Comparison of ENCODE assay signal across 8 mouse cellular contexts in the genomic region with DNA sequence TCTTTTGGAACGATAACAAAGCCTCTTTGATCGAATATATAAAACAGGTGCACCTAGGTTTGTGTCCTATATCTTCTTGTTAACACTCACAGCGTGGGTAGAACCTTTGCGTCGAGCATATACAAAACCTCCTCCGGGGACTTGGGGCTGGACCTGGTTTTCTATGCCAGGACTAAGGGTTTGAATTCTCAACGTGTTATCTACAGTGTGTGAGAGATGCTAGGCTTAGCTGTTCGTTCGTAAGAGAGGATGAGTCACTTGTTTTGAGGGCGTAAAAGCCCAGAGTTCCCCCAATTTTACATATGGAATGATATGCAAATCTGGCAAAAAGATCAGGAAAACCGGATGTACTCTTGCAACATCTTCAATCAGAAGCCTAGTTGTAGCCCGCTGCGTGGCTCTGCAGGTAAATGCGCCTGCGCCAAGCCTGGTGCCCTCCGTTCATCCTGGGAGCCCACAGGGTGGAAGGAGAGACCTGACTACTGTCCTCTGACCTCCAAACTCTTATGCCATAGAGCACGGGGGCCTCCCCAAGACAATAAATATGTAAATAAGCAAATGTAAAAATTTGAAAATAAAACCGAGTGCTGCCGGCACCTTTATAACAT. TPM values are rescaled to one million over a fixed set of nuclear protein-coding genes. Genes with fewer than 3 reads are reported as not detected.
DNase-seq lines count a peak whose midpoint lies in the region; ATAC-seq and TF ChIP-seq lines count a peak whose summit lies in the region.

No protein-coding gene starts in this region.

- no peak for DNase-seq in lung, postnatal 10 days
- peak; percentile 82 for DNase-seq in cerebellum, postnatal 25 days
- DNase-seq in left cerebral cortex, adult 11 months (ENCODE audit: low spot score): peak; percentile 51
- peak; percentile 70 for DNase-seq in midbrain, postnatal 0 days (ENCODE audit: low spot score)
- no peak for DNase-seq in ovary, postnatal 14 days (ENCODE audit: low spot score)
- DNase-seq in T-cell, adult 2 months (ENCODE audit: low spot score): no peak

- peaks cover 25% of the 10 kb centered on the region for H3K4me1 ChIP-seq in lung, embryonic 15.5 days
- H3K4me1 ChIP-seq in heart, embryonic 15.5 days (replicated peaks): peaks cover 15% of the 10 kb centered on the region
- H3K4me1 ChIP-seq in midbrain, postnatal 0 days (ENCODE audit: insufficient read depth, low read length): no peaks in the 10 kb centered on the region

- no peaks in the 10 kb centered on the region for H3K27me3 ChIP-seq in lung, embryonic 15.5 days
- no peaks in the 10 kb centered on the region for H3K27me3 ChIP-seq in heart, embryonic 15.5 days
- no peaks in the 10 kb centered on the region; the same call in 1 of the 2 replicates for H3K27me3 ChIP-seq in midbrain, postnatal 0 days (ENCODE audit: insufficient read depth, low read length)

- peak overlapping the region; percentile 44 for H3K4me2 ChIP-seq in lung, embryonic 15.5 days
- peak overlapping the region; percentile 71 for H3K4me2 ChIP-seq in heart, embryonic 15.5 days
- peak overlapping the region; percentile 54 for H3K4me2 ChIP-seq in midbrain, postnatal 0 days (ENCODE audit: low read depth, low read length, poor library complexity, severe bottlenecking)

- peak overlapping the region; percentile 9; the same call in 1 of the 2 replicates for H3K4me3 ChIP-seq in lung, embryonic 15.5 days
- H3K4me3 ChIP-seq in heart, embryonic 15.5 days: peak overlapping the region; percentile 40
- H3K4me3 ChIP-seq in midbrain, postnatal 0 days (ENCODE audit: low read depth, low read length): peak overlapping the region; percentile 35

- no peaks in the 10 kb centered on the region for H3K36me3 ChIP-seq in lung, embryonic 15.5 days
- no peaks in the 10 kb centered on the region for H3K36me3 ChIP-seq in heart, embryonic 15.5 days
- H3K36me3 ChIP-seq in midbrain, postnatal 0 days (ENCODE audit: insufficient read depth, low read length): no peaks in the 10 kb centered on the region

- no peak for TF ChIP-seq CTCF in midbrain, postnatal 0 days (IDR thresholded peaks at IDR 0.05)

- 43% methylated on average over 19 of the region's 19 CpGs for WGBS in lung, embryonic 15.5 days
- 24% methylated on average over 19 of the region's 19 CpGs for WGBS in heart, embryonic 15.5 days
- whole genome bisulfite sequencing in midbrain, postnatal 0 days: 27% methylated on average over 19 of the region's 19 CpGs

- no peaks in the 10 kb centered on the region for H3K9me3 ChIP-seq in lung, embryonic 15.5 days
- no peaks in the 10 kb centered on the region for H3K9me3 ChIP-seq in heart, embryonic 15.5 days (replicated peaks)
- no peaks in the 10 kb centered on the region for H3K9me3 ChIP-seq in midbrain, postnatal 0 days (ENCODE audit: low read length)

- no peak for ATAC-seq in lung, embryonic 15.5 days (ENCODE audit: borderline replicate concordance, extremely low read depth, low FRiP score, low TSS enrichment)
- no peak for ATAC-seq in heart, embryonic 15.5 days (replicated peaks; ENCODE audit: insufficient number of reproducible peaks, insufficient read depth, low FRiP score, low read depth)
- ATAC-seq in midbrain, postnatal 0 days (ENCODE audit: low FRiP score): peak; percentile 76

- H3K9ac ChIP-seq in lung, embryonic 15.5 days: no peak overlapping the region
- no peak overlapping the region for H3K9ac ChIP-seq in heart, embryonic 15.5 days
- peak overlapping the region; percentile 51 for H3K9ac ChIP-seq in midbrain, postnatal 0 days (replicated peaks; ENCODE audit: low read length, poor library complexity, severe bottlenecking)

- no peak overlapping the region for H3K27ac ChIP-seq in lung, embryonic 15.5 days
- H3K27ac ChIP-seq in heart, embryonic 15.5 days: no peak overlapping the region
- peak overlapping the region; percentile 71 for H3K27ac ChIP-seq in midbrain, postnatal 0 days (ENCODE audit: low read depth, low read length)

RNA-seq across cellular contexts. Expression of gene Mdm2, which starts 34.4 kb away (rescaled TPM):
- polyA plus RNA-seq in lung, embryonic 15.5 days (2015; fragmentation: Nextera tagmentation; extraction: Ambion mirVana): 38.5 and 47.7 TPM in 2 replicates
- 39.0 and 46.7 TPM in 2 replicates for polyA plus RNA-seq in heart, embryonic 15.5 days (2015; fragmentation: Nextera tagmentation; extraction: Ambion mirVana)
- total RNA-seq in midbrain, postnatal 0 days (2014; rRNA removed): 65.1 and 69.9 TPM in 2 replicates
- 23.2 and 28.7 TPM in 2 replicates for polyA plus RNA-seq in midbrain, postnatal 0 days (2015; fragmentation: Nextera tagmentation; extraction: Ambion mirVana)

RNA-seq across cellular contexts. Expression of gene Cpm, which starts 46.8 kb away (rescaled TPM):
- 41.8 and 49.3 TPM in 2 replicates for polyA plus RNA-seq in lung, embryonic 15.5 days (2015; fragmentation: Nextera tagmentation; extraction: Ambion mirVana)
- polyA plus RNA-seq in heart, embryonic 15.5 days (2015; fragmentation: Nextera tagmentation; extraction: Ambion mirVana): 2.4 and 6.6 TPM in 2 replicates
- total RNA-seq in midbrain, postnatal 0 days (2014; rRNA removed): 3.9 TPM in 2 replicates
- polyA plus RNA-seq in midbrain, postnatal 0 days (2015; fragmentation: Nextera tagmentation; extraction: Ambion mirVana): 4.8 and 7.9 TPM in 2 replicates

Comparison
In these comparisons a context has a peak if more than half of its experiments do, and no peak if none do; other contexts are left out.
1. DNase-seq: peak in cerebellum, postnatal 25 days (2 of 2), left cerebral cortex, adult 11 months (single experiment) and midbrain, postnatal 0 days (single experiment); none in lung, postnatal 10 days (single experiment), ovary, postnatal 14 days (single experiment) and T-cell, adult 2 months (single experiment).
2. Peak in every context shown above with its lines, with median percentiles within 50 percentile points of each other: H3K4me2 ChIP-seq and H3K4me3 ChIP-seq.